Mouse (Mus musculus) lung, postnatal 0 days (tissue): Measurements from ENCODE around the gene Dclk2. TPM values are rescaled to one million over a fixed set of nuclear protein-coding genes. Genes with fewer than 3 reads are reported as not detected.
A peak's percentile ranks its signal among the peaks of the same experiment; 100 is the strongest.

Experiments
- ATAC-seq: fragments of 200-750 bp; cut with Nextera tagmentation; 2 replicates; pipeline ENCODE4 v1.8.0; 2017; ENCODE audit warnings: moderate library complexity
- DNase-seq: peaks from one replicate; pipeline ENCODE4 v3.0.0-alpha.2; 2016; ENCODE audit warnings: low spot score
- H3K27ac ChIP-seq: fragments of 300-500 bp; sonication (generic); 2 replicates; pipeline ENCODE4 v1.5.1; 2014; ENCODE audit warnings: antibody characterized with exemption, mild to moderate bottlenecking, low read length, mixed read lengths
- H3K27me3 ChIP-seq: fragments of 300-500 bp; sonication (generic); replicated peaks from 2 replicates; pipeline ENCODE4 v1.6.1; 2014; ENCODE audit warnings: low read length, mixed read lengths; ENCODE audit not compliant: insufficient read depth
- H3K36me3 ChIP-seq: fragments of 300-500 bp; sonication (generic); 2 replicates; pipeline ENCODE4 v1.6.1; 2014; ENCODE audit warnings: low read length, mixed read lengths; ENCODE audit not compliant: insufficient read depth
- H3K4me1 ChIP-seq: fragments of 300-500 bp; sonication (generic); 2 replicates; pipeline ENCODE4 v1.6.1; 2014; ENCODE audit warnings: antibody characterized with exemption, low read depth, low read length, mixed read lengths; ENCODE audit not compliant: insufficient read depth
- H3K4me2 ChIP-seq: fragments of 300-500 bp; sonication (generic); replicated peaks from 2 replicates; pipeline ENCODE4 v1.6.1; 2014; ENCODE audit warnings: low read depth, mild to moderate bottlenecking, low read length, moderate library complexity, mixed read lengths
- H3K4me3 ChIP-seq: fragments of 300-500 bp; sonication (generic); 2 replicates; pipeline ENCODE4 v1.5.1; 2014; ENCODE audit warnings: low read depth, low read length
- H3K9ac ChIP-seq: fragments of 300-500 bp; sonication (generic); replicated peaks from 2 replicates; pipeline ENCODE4 v1.6.1; 2014; ENCODE audit warnings: low read depth, mild to moderate bottlenecking
- H3K9me3 ChIP-seq: fragments of 300-500 bp; sonication (generic); 2 replicates; pipeline ENCODE4 v1.6.1; 2016; ENCODE audit warnings: low read length, mixed read lengths
- CTCF ChIP-seq: IDR thresholded peaks from 2 replicates; pipeline ENCODE4 v1.5.1; 2016; ENCODE audit warnings: antibody characterized with exemption, mild to moderate bottlenecking
- EP300 ChIP-seq: IDR thresholded peaks from 2 replicates; pipeline ENCODE4 v1.6.1; 2016; ENCODE audit warnings: antibody characterized with exemption, mild to moderate bottlenecking, control low read depth
- WGBS: fragments of 180-500 bp; shearing (Covaris S2); extraction: QIAGEN DNeasy Blood & Tissue Kit; methylation state at CpG from one replicate; pipeline ENCODE4 v1.1.7; 2014; 5-methylcytosine and 5-hydroxymethylcytosine counted together
- polyA plus RNA-seq: library from polyadenylated mRNA; unstranded; fragments of >200 nt; fragmentation: Nextera tagmentation; extraction: Ambion mirVana; gene quantifications from 2 replicates; pipeline ENCODE4 v1.2.1, GENCODE M21; 2015

Gene Dclk2
- polyA plus RNA-seq, 1 experiment from 2014 or later = 2.1 TPM

DNA sequence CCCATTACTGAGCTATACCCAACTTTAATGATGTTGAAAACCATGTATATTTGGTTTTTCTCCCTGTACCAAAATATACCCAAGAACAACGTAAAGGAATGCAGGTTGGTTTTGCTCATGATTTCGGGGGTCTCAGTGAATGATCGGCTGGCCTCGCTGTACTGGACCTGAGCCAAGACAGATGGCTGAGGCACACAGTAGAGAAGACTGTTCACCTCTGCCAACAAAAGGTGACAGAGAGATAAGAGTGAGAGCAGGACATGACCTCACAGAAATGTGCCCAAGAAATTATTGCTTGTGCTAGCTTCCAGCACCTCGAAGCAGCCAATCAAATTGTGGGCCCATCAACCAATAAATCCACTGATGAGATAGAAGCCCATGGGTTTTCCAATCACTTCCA is 22.3 kb downstream of the Dclk2 start:
- H3K9ac ChIP-seq = no peak overlapping the region
- H3K9me3 ChIP-seq = no peaks in the 10 kb centered on the region
- WGBS = 71% methylated on average over 5 of the region's 5 CpGs
- no peak overlapping the region for H3K4me3 ChIP-seq
- H3K4me1 ChIP-seq = no peaks in the 10 kb centered on the region
- no peaks in the 10 kb centered on the region for H3K27me3 ChIP-seq
- H3K27ac ChIP-seq = no peak overlapping the region
- DNase-seq = no peak
- H3K4me2 ChIP-seq = no peak overlapping the region
- no peaks in the 10 kb centered on the region for H3K36me3 ChIP-seq
- ATAC-seq = no peak
- TF ChIP-seq EP300 (no peak), CTCF (no peak)

DNA sequence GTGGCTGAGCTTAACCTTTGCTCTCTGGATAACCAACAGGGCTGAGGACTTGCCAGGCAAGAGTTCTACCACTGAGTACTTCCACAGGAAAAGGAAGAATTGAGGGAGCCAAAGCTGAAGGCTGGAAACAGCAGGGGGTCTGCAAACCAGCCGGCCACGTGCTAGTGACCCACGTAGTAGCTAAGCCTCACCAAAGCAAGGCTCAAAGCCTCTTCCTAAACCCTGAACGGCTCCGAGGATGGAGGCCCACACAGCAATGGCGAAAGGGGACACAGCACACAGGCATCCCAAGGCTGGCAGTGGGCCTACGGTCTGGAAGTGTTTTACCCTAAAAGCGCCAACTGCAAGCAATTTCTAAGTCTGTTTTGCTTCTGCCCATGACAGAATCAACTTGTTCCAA is 23.1 kb downstream of the Dclk2 start:
- Histone ChIP-seq H3K9me3 (no peaks in the 10 kb centered on the region), H3K9ac (no peak overlapping the region), H3K27me3 (no peaks in the 10 kb centered on the region), H3K4me1 (no peaks in the 10 kb centered on the region), H3K4me3 (no peak overlapping the region), H3K36me3 (no peaks in the 10 kb centered on the region), H3K27ac (no peak overlapping the region), H3K4me2 (no peak overlapping the region)
- DNase-seq (no peak), ATAC-seq (no peak)
- TF ChIP-seq EP300 = no peak
- TF ChIP-seq CTCF = no peak
- 67% methylated on average over 8 of the region's 8 CpGs for WGBS

DNA sequence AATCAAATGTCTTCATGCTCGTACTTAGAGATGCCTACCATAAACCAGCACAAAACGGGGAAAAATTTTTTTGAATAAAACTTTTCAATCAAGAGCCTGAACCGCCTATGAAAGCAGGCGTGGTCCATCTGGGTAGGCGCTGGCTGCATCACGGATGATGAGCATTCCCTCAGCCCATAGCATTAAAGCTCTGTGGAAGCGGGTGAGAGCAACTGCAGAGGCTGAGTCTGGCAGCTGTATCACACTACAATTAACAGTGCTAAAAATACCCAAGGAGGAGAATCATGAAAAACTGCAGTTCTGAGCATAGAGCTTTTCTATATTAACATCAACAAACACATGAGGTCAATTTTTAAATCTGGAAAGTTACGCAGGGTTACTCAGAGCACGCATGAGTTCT is 23.6 kb downstream of the Dclk2 start:
- no peaks in the 10 kb centered on the region for H3K9me3 ChIP-seq
- H3K4me2 ChIP-seq = no peak overlapping the region
- DNase-seq (peak; percentile 5), ATAC-seq (no peak)
- no peaks in the 10 kb centered on the region for H3K27me3 ChIP-seq
- 78% methylated on average over 9 of the region's 9 CpGs for WGBS
- H3K4me1 ChIP-seq = no peaks in the 10 kb centered on the region
- TF ChIP-seq CTCF (no peak), EP300 (no peak)
- H3K4me3 ChIP-seq = no peak overlapping the region
- H3K36me3 ChIP-seq = no peaks in the 10 kb centered on the region
- no peak overlapping the region for H3K27ac ChIP-seq
- no peak overlapping the region for H3K9ac ChIP-seq

DNA sequence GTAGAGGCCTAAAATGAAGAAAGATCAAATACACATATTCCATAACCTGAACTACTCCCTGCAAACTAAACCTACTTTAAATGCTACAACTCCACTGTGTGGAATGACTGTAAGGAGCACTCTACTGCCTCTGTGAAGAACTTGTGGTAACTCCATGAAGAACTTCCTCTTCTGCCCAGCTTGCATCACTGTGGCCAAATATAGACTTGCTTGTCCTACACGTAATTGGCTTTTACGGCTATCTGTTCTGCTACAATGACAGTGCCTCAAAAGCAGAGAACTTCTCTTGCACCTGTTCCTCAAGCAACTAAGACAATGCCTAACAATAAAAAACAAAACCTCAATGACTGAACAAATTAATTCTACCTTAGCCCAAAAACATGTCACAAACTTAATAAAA is 26.2 kb downstream of the Dclk2 start:
- Histone ChIP-seq H3K9ac (no peak overlapping the region), H3K36me3 (no peaks in the 10 kb centered on the region), H3K27ac (no peak overlapping the region), H3K4me1 (no peaks in the 10 kb centered on the region), H3K9me3 (no peaks in the 10 kb centered on the region), H3K4me2 (no peak overlapping the region), H3K27me3 (no peaks in the 10 kb centered on the region), H3K4me3 (no peak overlapping the region)
- TF ChIP-seq EP300 (no peak), CTCF (no peak)
- 82% methylated on average over 2 of the region's 2 CpGs for WGBS
- DNase-seq (peak; percentile 6), ATAC-seq (no peak)

DNA sequence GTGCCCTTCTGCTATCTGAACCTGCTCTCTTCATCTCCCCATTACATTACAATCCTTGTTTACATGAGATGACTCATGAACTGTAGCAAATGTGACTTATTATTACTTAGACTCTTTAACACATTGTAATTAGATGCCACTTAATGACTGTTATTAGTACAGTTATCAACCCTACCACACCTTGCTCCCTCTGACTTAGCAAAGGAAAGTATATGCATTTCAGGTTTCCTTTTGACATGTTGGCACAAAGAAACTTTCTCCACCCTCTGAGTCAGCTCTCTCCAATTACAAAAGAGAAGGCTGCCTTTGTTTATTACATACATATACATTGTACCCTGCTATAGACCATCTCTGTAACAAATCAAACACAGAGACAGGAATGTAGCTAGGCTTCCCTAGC is 33.1 kb downstream of the Dclk2 start:
- no peak overlapping the region for H3K4me3 ChIP-seq
- no peaks in the 10 kb centered on the region for H3K27me3 ChIP-seq
- TF ChIP-seq CTCF (no peak), EP300 (no peak)
- ATAC-seq (no peak; the same call in 1 of the 2 replicates), DNase-seq (no peak)
- H3K36me3 ChIP-seq = no peaks in the 10 kb centered on the region
- H3K9ac ChIP-seq = no peak overlapping the region
- no peaks in the 10 kb centered on the region for H3K4me1 ChIP-seq
- no peaks in the 10 kb centered on the region for H3K9me3 ChIP-seq
- no peak overlapping the region for H3K4me2 ChIP-seq
- no peak overlapping the region for H3K27ac ChIP-seq

- DNase-seq = no peak
- ATAC-seq = no peak
- H3K4me1 ChIP-seq = no peaks in the 10 kb centered on the region
- H3K9me3 ChIP-seq = no peaks in the 10 kb centered on the region
- TF ChIP-seq CTCF = no peak
- no peak for TF ChIP-seq EP300
- no peak overlapping the region for H3K9ac ChIP-seq
- H3K4me2 ChIP-seq = no peak overlapping the region
- 95% methylated on average over 5 of the region's 5 CpGs for WGBS
- H3K27me3 ChIP-seq = no peaks in the 10 kb centered on the region
- H3K36me3 ChIP-seq = no peaks in the 10 kb centered on the region
- no peak overlapping the region for H3K27ac ChIP-seq
- H3K4me3 ChIP-seq = no peak overlapping the region
Observed at GRCm38 (mm10) chr3:86885180-86885579, 35.5 kb downstream of the Dclk2 start.

DNA sequence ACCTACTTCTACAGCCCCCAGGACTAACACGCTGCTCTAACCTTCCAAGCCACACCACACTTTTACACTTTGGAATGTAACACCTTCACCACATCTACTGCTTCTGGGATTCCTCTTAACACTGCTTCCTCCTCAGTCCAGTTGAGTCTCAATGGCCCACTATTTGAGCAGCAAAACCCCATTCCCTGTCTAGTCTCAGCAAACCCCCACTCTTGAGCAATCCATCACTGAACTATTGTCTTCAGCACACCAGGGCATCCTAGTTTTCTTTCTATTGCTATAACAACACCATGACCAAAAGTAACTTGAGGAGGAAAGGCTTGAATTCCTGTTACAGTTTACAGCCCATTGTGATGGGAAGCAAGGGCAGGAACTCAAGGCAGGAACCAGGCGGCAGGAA is 36.2 kb downstream of the Dclk2 start:
- no peak overlapping the region for H3K4me2 ChIP-seq
- ATAC-seq = no peak
- H3K27me3 ChIP-seq = no peaks in the 10 kb centered on the region
- H3K27ac ChIP-seq = no peak overlapping the region
- H3K4me1 ChIP-seq = no peaks in the 10 kb centered on the region
- TF ChIP-seq CTCF (no peak), EP300 (no peak)
- no peaks in the 10 kb centered on the region for H3K9me3 ChIP-seq
- DNase-seq = no peak
- no peak overlapping the region for H3K4me3 ChIP-seq
- H3K9ac ChIP-seq = no peak overlapping the region
- H3K36me3 ChIP-seq = no peaks in the 10 kb centered on the region
- WGBS = 92% methylated on average over 2 of the region's 2 CpGs
